Comparison of ENCODE assay signal across 14 mouse cellular contexts in the genomic region with DNA sequence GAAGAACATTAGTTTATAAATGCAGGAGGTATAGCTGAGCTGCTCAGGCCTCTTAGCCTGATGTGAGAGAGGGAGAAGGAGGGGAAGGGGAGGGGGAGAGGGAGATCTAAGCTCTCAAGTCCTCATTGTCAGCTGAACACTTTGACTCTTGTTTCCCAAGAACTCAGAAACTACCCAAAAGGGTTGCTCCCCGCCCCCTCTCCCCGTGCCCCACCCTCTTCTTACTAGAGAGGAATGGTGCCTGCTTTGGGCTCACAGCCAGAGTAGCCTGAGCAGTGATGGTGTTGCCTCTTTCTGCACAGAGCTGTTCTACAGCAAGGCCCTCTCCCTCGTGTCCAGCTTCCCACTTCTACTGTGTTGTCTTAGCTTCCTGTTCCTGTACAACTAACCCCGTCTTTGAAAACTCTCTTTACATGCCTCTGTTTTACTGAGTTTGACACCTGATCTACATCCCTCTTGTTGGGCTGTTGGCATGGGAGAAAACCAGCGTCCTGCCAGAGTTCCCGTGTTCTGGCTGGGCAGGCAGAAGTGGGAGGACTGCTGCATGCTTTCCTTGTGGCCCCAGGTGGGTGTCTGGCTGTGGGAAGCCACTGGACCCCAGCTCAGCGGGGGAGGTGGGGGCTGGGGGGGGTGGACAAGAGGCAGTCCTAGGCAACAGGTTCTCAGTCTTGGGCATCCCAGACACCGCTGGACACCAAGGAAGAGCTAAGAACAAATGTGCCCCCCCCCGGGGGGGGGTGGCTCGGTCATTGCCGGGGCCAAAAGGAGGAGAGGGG. TPM values are rescaled to one million over a fixed set of nuclear protein-coding genes. Genes with fewer than 3 reads are reported as not detected.
DNase-seq lines count a peak whose midpoint lies in the region; ATAC-seq and TF ChIP-seq lines count a peak whose summit lies in the region.
"Had no signal": no experiment of that assay in that cellular context is flagged by ENCODE, and none has a peak within 500 bp of the region (broad histone marks: within the 10 kb centered on the region; RNA-seq: fewer than 3 reads in every experiment).

No protein-coding gene starts in this region.

- ATAC-seq in hindbrain, embryonic 12.5 days (ENCODE audit: low FRiP score), result peak; percentile 29; the same call in 1 of the 2 replicates
- ATAC-seq in hindbrain, embryonic 11.5 days (ENCODE audit: low FRiP score), result no peak
- peak; percentile 76 for ATAC-seq in embryonic facial prominence, embryonic 14.5 days (ENCODE audit: low read depth)
- peak; percentile 54 for ATAC-seq in megakaryocyte progenitor cell, adult 5-6 weeks (replicated peaks; ENCODE audit: poor library complexity)
- ATAC-seq: inflammation-experienced regulatory T-cells, adult 6 months had no signal

- 55% methylated on average over 11 of the region's 11 CpGs for WGBS in hindbrain, embryonic 12.5 days
- WGBS in hindbrain, embryonic 11.5 days, result 63% methylated on average over 11 of the region's 11 CpGs
- WGBS in embryonic facial prominence, embryonic 14.5 days, result 54% methylated on average over 11 of the region's 11 CpGs

- TF ChIP-seq CTCF in MEL (IDR thresholded peaks at IDR 0.05 in 2 of 3, conservative IDR thresholded peaks at IDR 0.05 in 1 of 3; ENCODE audit: control insufficient read depth in 1 of 3, insufficient read depth in 1 of 3, low read depth in 2 of 3, low read length in 3 of 3, poor library complexity in 1 of 3, severe bottlenecking in 1 of 3), result no peak

- H3K9me3 ChIP-seq in hindbrain, embryonic 12.5 days (replicated peaks), result no peaks in the 10 kb centered on the region
- no peaks in the 10 kb centered on the region for H3K9me3 ChIP-seq in hindbrain, embryonic 11.5 days (ENCODE audit: control insufficient read depth, low read length)
- H3K9me3 ChIP-seq in MEL (replicated peaks; ENCODE audit: insufficient read depth, low read length), result no peaks in the 10 kb centered on the region
- no peaks in the 10 kb centered on the region for H3K9me3 ChIP-seq in embryonic facial prominence, embryonic 14.5 days (ENCODE audit: control insufficient read depth, low read length)
- H3K9me3 ChIP-seq: liver, embryonic 13.5 days had no signal

- no peak overlapping the region for H3K27ac ChIP-seq in hindbrain, embryonic 12.5 days
- no peak overlapping the region for H3K27ac ChIP-seq in hindbrain, embryonic 11.5 days (ENCODE audit: low read depth, low read length)
- H3K27ac ChIP-seq in MEL (ENCODE audit: control insufficient read depth, low read depth, low read length), result no peak overlapping the region
- 0 out of 2 replicates have a peak overlapping the region, but pooled peaks have one; percentile 45 for H3K27ac ChIP-seq in embryonic facial prominence, embryonic 14.5 days (replicated peaks; ENCODE audit: low read depth, low read length)
- H3K27ac ChIP-seq: liver, embryonic 13.5 days had no signal

- no peaks in the 10 kb centered on the region for H3K4me1 ChIP-seq in hindbrain, embryonic 12.5 days
- no peaks in the 10 kb centered on the region for H3K4me1 ChIP-seq in hindbrain, embryonic 11.5 days (replicated peaks; ENCODE audit: control insufficient read depth, insufficient read depth, low read length)
- H3K4me1 ChIP-seq in MEL (ENCODE audit: control insufficient read depth in 1 of 2, insufficient read depth in 2 of 2, low read length in 2 of 2), result peaks cover 0 to 2% of the 10 kb centered on the region in 2 experiments; a peak in 1 of 4 replicates
- H3K4me1 ChIP-seq in embryonic facial prominence, embryonic 14.5 days (ENCODE audit: control insufficient read depth, insufficient read depth, low read length), result no peaks in the 10 kb centered on the region; the same call in 1 of the 2 replicates

- no peaks in the 10 kb centered on the region for H3K27me3 ChIP-seq in hindbrain, embryonic 12.5 days
- no peaks in the 10 kb centered on the region for H3K27me3 ChIP-seq in hindbrain, embryonic 11.5 days (ENCODE audit: control insufficient read depth, insufficient read depth, low read length)
- H3K27me3 ChIP-seq in MEL (ENCODE audit: control insufficient read depth in 1 of 2, insufficient read depth in 2 of 2, low read length in 2 of 2), result peaks cover 4 to 13% of the 10 kb centered on the region in 2 experiments
- no peaks in the 10 kb centered on the region for H3K27me3 ChIP-seq in embryonic facial prominence, embryonic 14.5 days (replicated peaks; ENCODE audit: control insufficient read depth, insufficient read depth, low read length)
- H3K27me3 ChIP-seq: liver, embryonic 13.5 days had no signal

- no peak overlapping the region for H3K4me2 ChIP-seq in hindbrain, embryonic 12.5 days (replicated peaks)
- no peak overlapping the region for H3K4me2 ChIP-seq in hindbrain, embryonic 11.5 days (replicated peaks; ENCODE audit: low read depth, low read length)
- no peak overlapping the region for H3K4me2 ChIP-seq in embryonic facial prominence, embryonic 14.5 days (ENCODE audit: low read depth, low read length)
- H3K4me2 ChIP-seq: liver, embryonic 13.5 days had no signal

- no peak for TF ChIP-seq EP300 in MEL (IDR thresholded peaks at IDR 0.05; ENCODE audit: low read depth in 1 of 2, low read length in 2 of 2)

- TF ChIP-seq POLR2A in MEL (IDR thresholded peaks at IDR 0.05; ENCODE audit: control insufficient read depth in 1 of 2, insufficient read depth in 1 of 2, low read depth in 1 of 2, low read length in 2 of 2, poor library complexity in 1 of 2), result no peak

- no peaks in the 10 kb centered on the region for H3K79me2 ChIP-seq in MEL (ENCODE audit: control insufficient read depth, insufficient read depth, low read length, poor library complexity)

- DNase-seq in hindbrain, embryonic 11.5 days (ENCODE audit: low spot score), result no peak
- peak; percentile 15 for DNase-seq in MEL (ENCODE audit: low read depth, low spot score)
- DNase-seq in embryonic facial prominence, embryonic 14.5 days (ENCODE audit: low spot score), result peak; percentile 48
- no peak for DNase-seq in adrenal gland, adult 8-10 months
- DNase-seq in layer of hippocampus, adult 8-10 months (ENCODE audit: low spot score in 2 of 2), result no peak
- no peak for DNase-seq in frontal cortex, postnatal 10 days (ENCODE audit: low spot score in 2 of 2)
- DNase-seq: cerebellum, adult 2 months; layer of hippocampus, postnatal 36 days; liver, embryonic 13.5 days had no signal

- H3K9ac ChIP-seq in hindbrain, embryonic 12.5 days, result no peak overlapping the region
- no peak overlapping the region for H3K9ac ChIP-seq in hindbrain, embryonic 11.5 days (ENCODE audit: low read depth, low read length)
- H3K9ac ChIP-seq in MEL (ENCODE audit: control insufficient read depth, low read depth, low read length, poor library complexity, severe bottlenecking), result no peak overlapping the region
- H3K9ac ChIP-seq in embryonic facial prominence, embryonic 14.5 days (ENCODE audit: low read depth, low read length), result no peak overlapping the region
- H3K9ac ChIP-seq: liver, embryonic 13.5 days had no signal

- no peak for TF ChIP-seq RAD21 in MEL (IDR thresholded peaks at IDR 0.05; ENCODE audit: low read depth, low read length)

- no peaks in the 10 kb centered on the region for H3K36me3 ChIP-seq in hindbrain, embryonic 12.5 days
- no peaks in the 10 kb centered on the region for H3K36me3 ChIP-seq in hindbrain, embryonic 11.5 days (ENCODE audit: control insufficient read depth, insufficient read depth, low read length)
- H3K36me3 ChIP-seq in MEL (ENCODE audit: control insufficient read depth in 1 of 2, insufficient read depth in 2 of 2, low read length in 2 of 2), result no peaks in the 10 kb centered on the region
- no peaks in the 10 kb centered on the region for H3K36me3 ChIP-seq in embryonic facial prominence, embryonic 14.5 days (ENCODE audit: control insufficient read depth, insufficient read depth, low read length)
- H3K36me3 ChIP-seq: liver, embryonic 13.5 days had no signal

- H3K4me3 ChIP-seq in hindbrain, embryonic 12.5 days, result no peak overlapping the region
- no peak overlapping the region for H3K4me3 ChIP-seq in hindbrain, embryonic 11.5 days (ENCODE audit: low read depth, low read length)
- H3K4me3 ChIP-seq in MEL (ENCODE audit: control insufficient read depth in 1 of 2, insufficient read depth in 1 of 2, low read depth in 2 of 2, low read length in 2 of 2), result no peak overlapping the region
- no peak overlapping the region for H3K4me3 ChIP-seq in embryonic facial prominence, embryonic 14.5 days (ENCODE audit: low read depth, low read length)
- H3K4me3 ChIP-seq: liver, embryonic 13.5 days had no signal

TF ChIP-seq in MEL, 35 proteins besides CTCF, POLR2A, EP300 and RAD21 (continues in another document):
- TF ChIP-seq TBP (IDR thresholded peaks at IDR 0.05; ENCODE audit: low read depth, low read length) (no peak), ZKSCAN1 (IDR thresholded peaks at IDR 0.05; ENCODE audit: low read depth, low read length) (no peak), NRF1 (IDR thresholded peaks at IDR 0.05; ENCODE audit: insufficient read depth, low read depth, low read length, poor library complexity, severe bottlenecking) (no peak), E2F4 (IDR thresholded peaks at IDR 0.05; ENCODE audit: borderline replicate concordance, low read depth, low read length) (no peak), RCOR1 (IDR thresholded peaks at IDR 0.05; ENCODE audit: low read depth, low read length) (no peak), HCFC1 (IDR thresholded peaks at IDR 0.05; ENCODE audit: low read depth, low read length) (no peak)

RNA-seq across cellular contexts. Expression of a gene that starts 6.4 kb away (rescaled TPM):
- 4.0 and 5.6 TPM in 2 replicates for polyA plus RNA-seq in hindbrain, embryonic 12.5 days (2016; fragmentation: Nextera tagmentation; extraction: Ambion mirVana)
- polyA plus RNA-seq in hindbrain, embryonic 11.5 days (2014; fragmentation: Nextera tagmentation; extraction: Ambion mirVana), result 2.9 and 5.2 TPM in 2 replicates
- total RNA-seq in MEL (2012; rRNA removed), result 0.12 and 0.20 TPM in 2 replicates
- polyA plus RNA-seq in MEL (2012; ENCODE audit: insufficient read depth in 1 of 2, insufficient read length in 2 of 2, low read depth in 1 of 2, low replicate concordance in 2 of 2, missing spikeins in 1 of 2), result under 1 TPM in 1 of 2 experiments, not detected in 1; 0.81 TPM
- polyA plus RNA-seq in embryonic facial prominence, embryonic 14.5 days (2014; fragmentation: Nextera tagmentation; extraction: Ambion mirVana), result 7.2 and 8.2 TPM in 2 replicates
- total RNA-seq in megakaryocyte progenitor cell, adult 5-6 weeks (2015), result 0.12 and 0.27 TPM in 2 replicates
- 0.21 and 0.54 TPM in 2 replicates for total RNA-seq in megakaryocyte progenitor cell, adult 5-6 weeks (2017)
- 10 to 100 TPM; 12.4 to 20.0 (median 16.4) TPM for total RNA-seq in adrenal gland, adult 8-10 months (2022)
- 1 to 10 TPM; 4.3 to 6.5 (median 5.3) TPM for total RNA-seq in layer of hippocampus, adult 8-10 months (2022)
- polyA plus RNA-seq: inflammation-experienced regulatory T-cells, adult 6 months had no signal

RNA-seq across cellular contexts. Expression of a gene that starts 51.9 kb away (rescaled TPM):
- polyA plus RNA-seq in hindbrain, embryonic 12.5 days (2016; fragmentation: Nextera tagmentation; extraction: Ambion mirVana), result not detected in 2 replicates
- polyA plus RNA-seq in hindbrain, embryonic 11.5 days (2014; fragmentation: Nextera tagmentation; extraction: Ambion mirVana), result not detected in 2 replicates
- not detected in 2 replicates for total RNA-seq in MEL (2012; rRNA removed)
- not detected for polyA plus RNA-seq in MEL (2012; ENCODE audit: insufficient read depth in 1 of 2, insufficient read length in 2 of 2, low read depth in 1 of 2, low replicate concordance in 2 of 2, missing spikeins in 1 of 2)
- polyA plus RNA-seq in embryonic facial prominence, embryonic 14.5 days (2014; fragmentation: Nextera tagmentation; extraction: Ambion mirVana), result not detected in 2 replicates
- total RNA-seq in megakaryocyte progenitor cell, adult 5-6 weeks (2015), result not detected in 2 replicates
- not detected in 2 replicates for total RNA-seq in megakaryocyte progenitor cell, adult 5-6 weeks (2017)
- total RNA-seq in adrenal gland, adult 8-10 months (2022), result not detected
- not detected for total RNA-seq in layer of hippocampus, adult 8-10 months (2022)
- total RNA-seq: adrenal gland, postnatal 4 days; heart, adult 8-10 months; layer of hippocampus, postnatal 36 days had no signal
- polyA plus RNA-seq: cerebellum, adult 2 months; inflammation-experienced regulatory T-cells, adult 6 months; liver, embryonic 13.5 days had no signal

Comparison
In these comparisons a context has a peak if more than half of its experiments do, and no peak if none do; other contexts are left out.
1. DNase-seq: peak in MEL (single experiment) and embryonic facial prominence, embryonic 14.5 days (single experiment); none in hindbrain, embryonic 11.5 days (single experiment), adrenal gland, adult 8-10 months (single experiment), layer of hippocampus, adult 8-10 months (0 of 2) and frontal cortex, postnatal 10 days (0 of 2).